Mouse (Mus musculus): ENCODE results near the gene Sec61b. TPM values are rescaled to one million over a fixed set of nuclear protein-coding genes. Genes with fewer than 3 reads are reported as not detected.

Sec61b gene
- 823 and 839 TPM in 2 replicates for total RNA-seq (2014; fragmentation: Nextera tagmentation)
- 356 and 361 TPM in 2 replicates for total RNA-seq (2017)

DNA sequence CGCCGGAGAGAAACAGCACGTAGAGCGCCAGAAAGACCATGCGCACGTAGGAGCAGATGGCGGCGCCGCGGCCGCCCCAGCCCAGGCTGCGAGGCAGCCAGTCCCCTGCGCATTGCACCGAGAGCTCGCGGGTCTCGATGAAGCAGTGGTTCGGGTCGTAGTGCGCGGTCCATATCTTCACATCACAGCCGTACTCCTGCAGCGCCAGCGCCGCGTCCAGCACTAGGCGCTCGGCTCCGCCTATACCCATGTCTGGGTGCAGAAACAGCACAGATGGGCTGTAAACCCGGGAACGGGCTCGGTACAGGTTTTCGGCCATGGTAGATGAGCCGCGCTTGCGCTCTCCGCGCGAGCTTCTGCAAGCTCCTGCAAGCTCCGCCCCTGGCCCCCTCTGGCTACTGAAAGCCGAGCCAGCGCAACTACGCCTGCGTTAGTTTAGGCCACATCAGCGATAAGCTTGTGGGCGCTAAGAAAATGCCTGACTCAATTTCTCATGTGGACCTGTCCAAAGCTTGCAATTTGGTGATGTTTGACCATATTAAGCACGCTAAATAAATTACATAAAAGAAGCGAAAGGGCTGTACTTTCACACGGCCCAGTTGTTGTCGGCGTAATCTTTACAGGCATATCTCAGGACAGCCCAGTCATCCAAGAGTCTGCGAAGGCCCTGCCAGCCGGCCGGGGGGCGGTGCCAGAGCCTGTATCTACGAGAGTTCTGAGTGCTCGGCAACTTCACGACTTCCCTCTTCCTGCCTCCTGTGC lies at the start of gene Sec61b, which contains the start of gene Alg2:
TSS of gene Sec61b (plus strand) at position 691 of the 762 bp plus-strand sequence.
TSS of gene Alg2 (minus strand) at position 366 of the 762 bp plus-strand sequence.
- peak; percentile 91 for ATAC-seq (replicated peaks; ENCODE audit: poor library complexity, severe bottlenecking)

DNA sequence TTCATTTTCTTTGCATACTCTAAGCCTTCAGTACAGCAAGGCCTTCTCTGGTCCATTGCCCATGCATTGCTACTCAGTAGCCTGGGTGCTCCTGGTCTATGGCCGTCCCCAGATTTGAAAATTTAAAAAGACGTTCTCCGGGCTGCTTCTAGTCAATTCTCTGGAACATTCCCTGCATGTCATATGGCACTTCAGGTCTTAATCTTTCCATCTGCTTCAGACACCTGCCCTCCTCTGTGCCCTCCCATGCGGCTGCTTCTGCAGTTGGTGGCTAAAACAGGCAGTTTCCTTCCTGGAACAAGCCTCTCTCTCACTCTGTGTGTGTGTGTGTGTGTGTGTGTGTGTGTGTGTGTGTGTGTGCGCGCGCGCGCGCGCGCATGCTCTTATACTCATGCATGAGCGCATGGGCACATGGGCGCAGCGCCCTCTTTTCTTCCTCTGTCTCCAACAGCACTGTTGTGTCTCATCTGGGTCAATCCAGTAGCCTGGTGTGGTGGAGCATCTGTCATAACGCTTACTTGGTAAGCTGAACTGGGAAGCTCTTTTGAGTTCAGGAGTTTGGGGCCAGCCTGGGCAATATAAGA lies 49.1 kb upstream of the Sec61b start:
- no peak for ATAC-seq (replicated peaks; ENCODE audit: poor library complexity, severe bottlenecking)

DNA sequence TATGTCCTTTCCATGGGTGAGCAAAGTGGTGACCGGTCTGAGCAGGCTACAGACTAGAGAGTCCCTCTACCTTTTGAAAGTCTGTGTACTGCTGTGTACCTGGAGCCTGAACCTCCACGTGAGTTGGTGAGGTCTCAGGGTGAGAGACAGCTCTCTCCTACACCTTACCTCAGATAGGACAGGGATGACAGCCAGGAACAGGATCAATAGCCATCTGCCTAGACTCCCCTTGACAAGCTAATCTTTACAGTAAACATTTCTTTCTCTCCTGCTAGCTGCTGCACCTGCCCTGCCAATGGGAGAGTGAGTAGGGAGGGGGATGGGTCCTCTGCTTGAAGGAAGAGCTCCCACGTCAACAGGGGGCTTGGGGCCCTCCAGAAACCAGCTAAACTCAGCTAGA lies 46.9 kb upstream of the Sec61b start:
- no peak for ATAC-seq (replicated peaks; ENCODE audit: poor library complexity, severe bottlenecking)

GRCm38 (mm10) chr4:47430557-47430956 lies 43.9 kb upstream of the Sec61b start:
- 0 out of 2 replicates have a peak, but pooled peaks have one; percentile 44 for ATAC-seq (replicated peaks; ENCODE audit: poor library complexity, severe bottlenecking)

- no peak for ATAC-seq (replicated peaks; ENCODE audit: poor library complexity, severe bottlenecking)
Measured at GRCm38 (mm10) chr4:47431081-47431480, 43.4 kb upstream of the Sec61b start.

- ATAC-seq (replicated peaks; ENCODE audit: poor library complexity, severe bottlenecking) = no peak
Measured at GRCm38 (mm10) chr4:47432766-47433165, 41.7 kb upstream of the Sec61b start.

GRCm38 (mm10) chr4:47435131-47435530 lies 39.3 kb upstream of the Sec61b start:
- no peak for ATAC-seq (replicated peaks; ENCODE audit: poor library complexity, severe bottlenecking)

DNA sequence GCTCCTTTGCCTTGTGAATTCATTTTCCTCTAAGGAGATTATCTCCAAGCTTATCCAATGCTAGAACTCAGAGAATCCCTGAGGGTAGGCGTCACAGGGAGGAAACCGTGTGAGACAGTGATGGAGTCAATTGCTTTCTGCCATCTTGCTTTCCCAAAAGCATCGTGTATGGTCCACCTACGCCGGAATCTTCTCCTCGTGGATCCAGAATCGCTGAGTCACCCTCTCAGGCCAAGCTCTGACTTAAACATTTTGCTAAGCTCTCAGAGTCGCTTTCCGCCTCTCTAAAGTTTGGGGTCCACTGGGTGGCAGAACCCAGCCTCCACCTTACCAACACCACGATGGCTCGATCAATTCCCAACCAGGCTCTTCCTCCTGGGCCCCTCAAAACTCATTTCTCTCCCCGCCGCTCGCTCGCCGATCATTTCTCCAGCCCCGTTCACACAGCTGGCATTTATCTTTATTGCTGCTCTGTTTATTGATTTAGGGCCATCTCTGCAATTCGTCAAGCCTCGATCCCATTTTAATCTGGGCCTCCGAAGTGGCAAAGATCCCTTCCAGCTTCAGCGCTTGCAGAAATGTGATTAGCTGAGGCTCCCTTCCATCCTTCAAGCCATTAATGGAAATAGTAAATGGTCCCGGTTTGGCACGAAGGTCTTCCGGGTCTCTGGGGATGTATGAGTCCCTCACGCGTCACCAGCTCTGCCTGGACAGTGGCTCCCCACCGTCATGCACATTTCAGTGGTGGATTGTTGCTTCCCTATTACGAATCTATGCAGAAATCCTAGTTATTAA lies 38.7 kb upstream of the Sec61b start:
- no peak for ATAC-seq (replicated peaks; ENCODE audit: poor library complexity, severe bottlenecking)

GRCm38 (mm10) chr4:47437365-47438340 lies 36.8 kb upstream of the Sec61b start:
- peak; percentile 85 for ATAC-seq (replicated peaks; ENCODE audit: poor library complexity, severe bottlenecking)

DNA sequence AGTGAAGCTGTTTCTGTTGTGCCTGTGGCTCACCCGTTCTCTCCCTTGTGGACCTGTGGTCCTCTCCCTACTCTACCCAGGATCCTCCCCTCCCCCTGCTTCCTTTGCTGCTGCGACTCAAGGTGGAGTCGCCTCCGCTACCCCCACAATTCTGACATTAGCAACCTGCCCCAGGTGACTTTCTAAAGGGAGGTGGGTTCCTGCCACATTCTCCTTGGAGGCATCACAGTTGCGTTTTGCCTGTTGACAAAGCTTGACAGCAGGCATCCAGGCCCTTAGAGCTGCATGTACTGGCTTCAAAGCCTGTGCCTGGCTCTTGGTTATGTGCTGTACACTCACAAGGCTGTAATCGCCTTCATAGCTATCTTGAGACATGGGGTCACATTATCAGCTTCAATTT lies 35.5 kb upstream of the Sec61b start:
- no peak for ATAC-seq (replicated peaks; ENCODE audit: poor library complexity, severe bottlenecking)

DNA sequence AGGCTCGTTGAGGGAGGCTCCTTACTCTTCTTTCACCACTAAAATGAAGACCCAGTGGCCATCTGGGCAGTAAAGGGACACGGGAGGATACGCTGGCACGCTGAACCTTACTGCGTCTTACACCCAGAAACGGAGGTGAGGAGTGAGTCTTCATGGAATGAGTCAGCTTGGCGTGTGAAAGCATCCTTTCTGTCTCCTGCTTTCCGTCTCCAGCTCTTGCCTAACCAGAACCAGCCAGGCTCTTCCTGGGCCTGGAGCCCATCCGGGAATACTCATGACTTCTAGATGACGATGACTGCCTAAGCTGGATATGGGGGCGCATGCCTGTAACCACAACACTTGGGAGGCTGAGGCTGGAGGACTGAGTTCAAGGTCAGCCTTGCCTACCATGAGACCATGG lies 33.5 kb upstream of the Sec61b start:
- no peak for ATAC-seq (replicated peaks; ENCODE audit: poor library complexity, severe bottlenecking)

DNA sequence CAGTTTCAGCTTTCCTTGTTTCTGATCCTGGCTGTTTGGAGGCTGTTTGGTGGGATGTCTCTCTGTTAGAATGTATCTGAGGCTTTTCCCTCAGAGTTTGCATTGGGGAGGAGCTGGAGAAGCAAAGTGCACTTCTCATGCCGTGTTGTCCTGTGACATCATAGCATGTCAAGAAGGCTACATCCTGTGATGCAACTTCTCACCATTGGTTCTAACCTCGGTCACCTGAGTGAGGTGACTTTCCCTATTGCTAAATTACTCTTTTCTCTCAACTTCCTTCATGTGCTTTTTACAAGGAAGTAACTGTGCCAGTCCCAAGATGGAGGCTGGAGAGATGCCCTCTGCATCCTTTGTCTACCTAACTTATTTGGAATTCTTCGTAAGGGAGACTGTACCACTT lies 25.9 kb upstream of the Sec61b start:
- ATAC-seq (replicated peaks; ENCODE audit: poor library complexity, severe bottlenecking) = peak; percentile 40

GRCm38 (mm10) chr4:47449116-47449515 lies 25.3 kb upstream of the Sec61b start:
- ATAC-seq (replicated peaks; ENCODE audit: poor library complexity, severe bottlenecking) = no peak

- ATAC-seq (replicated peaks; ENCODE audit: poor library complexity, severe bottlenecking) = no peak
Measured at GRCm38 (mm10) chr4:47449586-47450522, 24.6 kb upstream of the Sec61b start.

- no peak for ATAC-seq (replicated peaks; ENCODE audit: poor library complexity, severe bottlenecking)
Measured at GRCm38 (mm10) chr4:47467196-47467595, 7.3 kb upstream of the Sec61b start.

GRCm38 (mm10) chr4:47473586-47473967 lies 881 bp upstream of the Sec61b start:
- peak; percentile 21 for ATAC-seq (replicated peaks; ENCODE audit: poor library complexity, severe bottlenecking)

- ATAC-seq (replicated peaks; ENCODE audit: poor library complexity, severe bottlenecking) = no peak; the same call in 1 of the 2 replicates
Measured at GRCm38 (mm10) chr4:47474730-47475643, 529 bp downstream of the Sec61b start.

- no peak for ATAC-seq (replicated peaks; ENCODE audit: poor library complexity, severe bottlenecking)
Measured at GRCm38 (mm10) chr4:47477539-47477938, 3.1 kb downstream of the Sec61b start.

Measured in granulocyte monocyte progenitor cell, adult 5-6 weeks (primary cell).